Mouse (Mus musculus) kidney, adult 2 months (tissue): ENCODE data around the gene Gm10188.

Source experiments
- CTCF ChIP-seq: fragments of 200-500 bp; conservative IDR thresholded peaks from 2 replicates; pipeline ENCODE4 v1.5.1; 2011; ENCODE audit warnings: low read depth, mild to moderate bottlenecking, control low read depth, low read length, moderate library complexity, mixed read lengths; ENCODE audit not compliant: insufficient read depth, insufficient read length
- POLR2A ChIP-seq: fragments of 200-500 bp; IDR thresholded peaks from one replicate; pipeline ENCODE4 v1.6.1; 2011; ENCODE audit warnings: low read depth, low read length, control low read depth

GRCm38 (mm10) chr1:132216276-132216675, 13.3 kb downstream of the Gm10188 start:
- no peak for TF ChIP-seq CTCF
- TF ChIP-seq POLR2A: no peak
